Mouse (Mus musculus): ENCODE results near the gene Olfr1151. TPM values are rescaled to one million over a fixed set of nuclear protein-coding genes. Genes with fewer than 3 reads are reported as not detected.

The Olfr1151 gene
- total RNA-seq (2021), result not detected
- long read RNA-seq, experiment 1, result 0 reads
- long read RNA-seq, experiment 2, result 0 reads

DNA sequence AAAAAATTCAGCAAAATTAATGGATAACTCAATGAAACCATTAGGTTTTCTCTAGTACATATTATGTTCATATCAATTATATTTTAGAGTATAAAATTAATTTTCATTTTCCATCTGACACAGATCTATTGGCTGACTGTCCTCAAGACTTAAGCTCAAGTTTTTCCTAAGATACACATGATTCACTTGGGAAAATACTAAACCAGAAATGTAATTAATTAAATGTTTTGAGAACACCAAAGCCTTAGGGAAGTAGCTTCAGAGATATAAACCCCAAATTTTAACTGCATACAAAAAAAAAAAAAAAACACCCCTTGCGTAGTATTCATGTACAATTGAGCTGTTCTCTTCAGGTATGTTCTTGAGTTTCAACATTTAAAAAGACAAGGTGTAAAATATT, at the start of gene Olfr1151:
Gene Olfr1151 (plus strand): TSS at position 301 of the 400 bp plus-strand sequence.
- no peak for DNase-seq
- intact Hi-C loops (cut with DNase I), result no loop called here

DNA sequence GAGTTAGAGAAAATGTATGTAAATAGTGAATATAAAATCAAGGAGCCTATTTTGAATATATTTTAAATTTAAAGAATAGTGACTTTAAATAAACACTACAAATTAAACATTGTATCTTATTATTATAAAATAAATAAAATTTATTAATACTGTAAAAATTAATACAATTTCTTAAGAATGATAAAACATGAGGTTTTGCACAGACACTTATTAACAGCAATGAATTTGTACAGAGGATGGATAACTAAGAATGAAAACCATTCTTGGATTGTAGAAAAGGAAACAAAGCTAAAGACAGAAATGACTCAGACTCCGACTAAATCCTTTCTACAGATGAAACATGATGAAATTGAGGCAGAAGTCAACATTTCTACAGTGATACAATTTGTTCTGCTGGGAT, 46.1 kb upstream of the Olfr1151 start, which contains the start of gene Olfr1145:
Gene Olfr1145 (plus strand): TSS at position 301 of the 400 bp plus-strand sequence.
- no peak for DNase-seq
- intact Hi-C loops (cut with DNase I), result no loop called here

DNA sequence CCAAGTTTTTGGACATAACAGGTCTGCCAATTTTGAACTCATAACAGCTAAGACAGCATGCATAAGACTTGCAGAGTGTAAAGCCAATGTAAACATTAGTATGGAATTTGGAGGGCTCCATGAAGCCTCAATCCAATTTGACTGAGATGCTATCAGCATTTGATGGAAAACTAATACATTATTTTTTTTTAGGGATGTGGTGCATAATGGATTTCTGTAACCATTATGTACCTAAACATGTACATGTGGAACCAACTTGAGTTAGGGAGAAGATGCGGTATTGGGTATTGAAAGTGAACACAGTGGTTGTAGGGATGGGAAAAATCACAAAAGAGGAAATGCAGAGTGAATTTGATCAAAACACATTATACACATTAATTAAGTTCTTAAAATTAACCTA, 25.4 kb upstream of the Olfr1151 start, which contains the start of gene Olfr1148:
Gene Olfr1148 (plus strand): TSS at position 301 of the 400 bp plus-strand sequence.
- intact Hi-C loops (cut with DNase I), result no loop called here
- no peak for DNase-seq

DNA sequence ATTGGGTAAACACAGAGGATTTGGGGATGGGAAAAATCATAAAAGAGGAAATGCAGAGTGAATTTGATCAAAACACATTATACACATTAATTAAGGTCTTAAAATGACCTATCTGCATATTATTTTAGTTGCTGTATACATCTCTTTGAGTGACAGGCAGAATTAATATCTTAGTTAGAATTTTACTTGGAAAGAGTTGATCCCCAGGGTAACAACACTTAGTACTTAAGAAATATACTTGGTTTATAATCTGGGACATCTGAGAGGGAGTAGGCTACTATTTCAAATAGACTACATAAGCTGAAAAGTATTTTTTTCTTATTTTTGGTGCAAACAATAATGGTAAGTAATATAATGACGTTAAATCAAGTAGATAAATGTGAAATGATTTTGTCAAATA, 12.0 kb upstream of the Olfr1151 start, which contains the start of gene Olfr1150-ps1:
Gene Olfr1150-ps1 (plus strand): TSS at position 301 of the 400 bp plus-strand sequence.
- no peak for DNase-seq
- intact Hi-C loops (cut with DNase I), result no loop called here

DNA sequence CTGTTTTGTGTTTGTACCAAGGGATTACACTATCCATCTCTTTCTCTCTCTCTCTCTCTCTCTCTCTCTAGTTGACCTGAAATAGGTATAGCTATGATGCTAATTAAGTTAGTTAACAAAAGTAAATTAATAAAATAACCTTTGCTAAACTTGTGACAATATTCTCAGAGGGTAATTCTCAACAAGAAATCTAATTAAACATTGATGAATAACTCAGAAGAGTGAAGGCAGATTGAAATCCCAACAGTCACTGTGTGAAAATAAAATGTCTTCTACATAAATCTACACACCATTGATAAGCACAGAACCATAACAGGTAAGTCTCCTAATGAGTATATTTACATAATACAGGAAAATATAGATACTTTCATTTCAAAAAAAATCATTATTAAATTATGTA, 10.5 kb downstream of the Olfr1151 start, which contains the start of gene Olfr1152:
Gene Olfr1152 (plus strand): TSS at position 301 of the 400 bp plus-strand sequence.
- DNase-seq, result no peak
- intact Hi-C loops (cut with DNase I), result no loop called here

DNA sequence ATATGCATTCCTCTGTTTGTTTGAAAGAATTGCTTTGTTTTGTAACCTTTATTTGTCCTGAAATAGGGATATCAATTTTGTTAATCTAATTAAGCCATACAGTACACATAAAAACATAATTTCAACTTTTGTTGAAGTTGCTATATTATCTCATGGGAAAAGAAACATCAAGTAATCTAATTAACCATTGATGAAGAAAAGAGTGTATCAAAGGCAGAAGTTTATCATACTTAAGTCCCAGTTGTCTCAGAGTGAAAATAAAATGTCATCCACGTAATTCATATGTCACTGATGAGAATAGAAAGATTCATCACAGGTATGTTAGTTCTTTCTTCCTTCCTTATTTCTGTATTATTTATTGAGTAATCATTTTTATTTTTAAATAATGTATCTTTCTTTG, 39.0 kb downstream of the Olfr1151 start, which contains the start of gene Olfr1153:
Gene Olfr1153 (plus strand): TSS at position 301 of the 400 bp plus-strand sequence.
- intact Hi-C loops (cut with DNase I), result no loop called here
- DNase-seq, result no peak

DNA sequence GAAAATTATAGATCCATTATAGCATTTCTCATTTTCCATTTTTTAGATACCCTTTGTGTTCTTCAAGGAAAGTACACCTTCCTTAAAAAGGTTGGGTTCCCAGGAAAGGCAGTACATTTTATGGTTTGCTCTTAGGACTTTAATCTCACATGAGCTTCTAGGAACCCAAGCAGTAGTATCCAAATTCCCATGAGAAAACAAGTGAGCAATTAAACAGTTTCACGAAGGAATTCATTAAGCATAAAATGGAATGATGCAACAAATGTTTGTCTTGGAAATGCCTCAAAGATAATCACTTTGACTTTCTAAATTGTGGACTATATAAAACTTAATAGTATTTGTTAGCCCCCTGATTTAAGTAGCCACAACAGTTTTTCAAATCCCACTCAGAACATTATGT, 49.4 kb downstream of the Olfr1151 start, which contains the start of gene Olfr1154:
Gene Olfr1154 (minus strand): TSS at position 101 of the 400 bp plus-strand sequence.
- intact Hi-C loops (cut with DNase I), result no loop called here
- DNase-seq, result no peak

Other genes starting within 250 kb of the Olfr1151 start
- not detected for gene Olfr1130, start 249.7 kb upstream of the Olfr1151 start, total RNA-seq (2021)
- gene Olfr1131, start 228.8 kb upstream of the Olfr1151 start, total RNA-seq (2021), result not detected
- gene Olfr1132, start 218.3 kb upstream of the Olfr1151 start, total RNA-seq (2021), result not detected
- gene Olfr1133, start 208.5 kb upstream of the Olfr1151 start, total RNA-seq (2021), result not detected
- gene Olfr1134, start 197.4 kb upstream of the Olfr1151 start, total RNA-seq (2021), result not detected
- gene Olfr1135, start 182.2 kb upstream of the Olfr1151 start, total RNA-seq (2021), result not detected
- gene Olfr1136, start 161.9 kb upstream of the Olfr1151 start, total RNA-seq (2021), result not detected
- gene Olfr1137, start 142.7 kb upstream of the Olfr1151 start, total RNA-seq (2021), result not detected
- not detected for gene Olfr1138, start 115.9 kb upstream of the Olfr1151 start, total RNA-seq (2021)
- not detected for gene Olfr1140, start 112.1 kb upstream of the Olfr1151 start, total RNA-seq (2021)
- not detected for gene Olfr1141, start 101.9 kb upstream of the Olfr1151 start, total RNA-seq (2021)
- gene Olfr152, start 76.4 kb upstream of the Olfr1151 start, total RNA-seq (2021), result not detected
- not detected for gene Olfr1143, start 55.3 kb upstream of the Olfr1151 start, total RNA-seq (2021)
- gene Olfr1145, start 46.0 kb upstream of the Olfr1151 start, total RNA-seq (2021), result not detected
- not detected for gene Olfr1148, start 25.3 kb upstream of the Olfr1151 start, total RNA-seq (2021)
- not detected for gene Olfr1150-ps1, start 11.9 kb upstream of the Olfr1151 start, total RNA-seq (2021)
- gene Olfr1152, start 10.6 kb downstream of the Olfr1151 start, total RNA-seq (2021), result not detected
- gene Olfr1153, start 39.1 kb downstream of the Olfr1151 start, total RNA-seq (2021), result not detected
- not detected for gene Olfr1154, start 49.3 kb downstream of the Olfr1151 start, total RNA-seq (2021)
- gene Olfr1155, start 89.3 kb downstream of the Olfr1151 start, total RNA-seq (2021), result not detected
- gene Olfr1156, start 97.2 kb downstream of the Olfr1151 start, total RNA-seq (2021), result not detected
- gene Olfr1157, start 112.4 kb downstream of the Olfr1151 start, total RNA-seq (2021), result not detected
- not detected for gene Olfr74, start 118.8 kb downstream of the Olfr1151 start, total RNA-seq (2021)
- not detected for gene Olfr1158, start 134.3 kb downstream of the Olfr1151 start, total RNA-seq (2021)
- not detected for gene Olfr1160, start 152.4 kb downstream of the Olfr1151 start, total RNA-seq (2021)
- not detected for gene Olfr1161, start 166.9 kb downstream of the Olfr1151 start, total RNA-seq (2021)
- gene Olfr73, start 181.8 kb downstream of the Olfr1151 start, total RNA-seq (2021), result not detected
- not detected for gene Olfr1162, start 195.3 kb downstream of the Olfr1151 start, total RNA-seq (2021)
- not detected for gene Olfr1163, start 216.0 kb downstream of the Olfr1151 start, total RNA-seq (2021)
- not detected for gene Olfr1164, start 238.1 kb downstream of the Olfr1151 start, total RNA-seq (2021)

Measured in heart, postnatal 14 days (tissue).